Mouse (Mus musculus): ENCODE measurements around the gene Grb2.
A peak's percentile ranks its signal among the peaks of the same experiment; 100 is the strongest.

The Grb2 gene

GRCm38 (mm10) chr11:115708209-115708876 is at the start of gene Grb2:
TSS of gene Grb2 (minus strand) at chr11:115708597.
- DNase-seq: peak; percentile 99

- DNase-seq: no peak
Observed at GRCm38 (mm10) chr11:115753485-115753884, 45.1 kb upstream of the Grb2 start.

GRCm38 (mm10) chr11:115752653-115753052 is 44.3 kb upstream of the Grb2 start:
- DNase-seq: no peak

- DNase-seq: no peak
Observed at GRCm38 (mm10) chr11:115751725-115752124, 43.3 kb upstream of the Grb2 start.

DNA sequence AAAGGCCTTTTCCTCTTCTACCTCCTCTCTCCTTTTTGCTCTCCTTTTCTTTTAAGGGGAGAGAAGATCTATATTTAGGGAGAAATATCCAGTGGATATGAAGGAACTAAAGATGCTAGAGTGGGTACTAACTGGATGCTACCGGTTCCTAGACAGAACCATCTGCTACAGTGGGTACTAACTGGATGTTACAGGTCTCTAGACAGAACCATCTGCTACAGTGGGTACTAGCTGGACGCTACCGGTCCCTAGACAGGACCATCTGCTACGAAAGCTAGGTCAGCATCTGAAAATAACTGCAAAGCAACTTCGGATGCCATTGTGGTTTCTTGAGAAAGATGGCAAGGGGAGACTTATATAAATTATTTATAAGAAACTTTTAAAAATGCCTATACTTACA is 41.4 kb upstream of the Grb2 start:
- peak; percentile 24 to 38 for DNase-seq

- DNase-seq: no peak
Observed at GRCm38 (mm10) chr11:115747351-115747750, 39.0 kb upstream of the Grb2 start.

GRCm38 (mm10) chr11:115746762-115747161 is 38.4 kb upstream of the Grb2 start:
- DNase-seq: no peak

- DNase-seq: no peak
Observed at GRCm38 (mm10) chr11:115746109-115746508, 37.7 kb upstream of the Grb2 start.

DNA sequence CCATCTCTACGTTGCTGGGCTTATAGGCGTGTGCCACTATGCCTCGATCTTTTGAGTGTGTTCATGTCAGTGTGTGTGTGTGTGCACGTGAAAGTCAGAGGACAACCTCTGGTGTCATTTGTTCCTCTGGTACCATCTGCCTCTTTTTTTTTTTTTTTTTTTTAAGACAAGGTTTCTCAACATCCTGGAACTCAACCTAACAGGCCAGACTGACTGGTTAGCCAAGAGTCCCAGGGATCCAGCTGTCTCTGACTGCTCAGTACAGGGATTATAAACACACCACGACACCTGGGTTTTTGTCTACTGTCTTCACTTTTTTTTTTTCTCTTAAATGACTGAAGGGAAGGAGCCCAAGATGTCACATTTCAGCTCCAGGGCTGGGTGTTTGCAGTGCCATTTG is 36.0 kb upstream of the Grb2 start:
- no peak for DNase-seq

GRCm38 (mm10) chr11:115742926-115743325 is 34.5 kb upstream of the Grb2 start:
- no peak for DNase-seq

DNA sequence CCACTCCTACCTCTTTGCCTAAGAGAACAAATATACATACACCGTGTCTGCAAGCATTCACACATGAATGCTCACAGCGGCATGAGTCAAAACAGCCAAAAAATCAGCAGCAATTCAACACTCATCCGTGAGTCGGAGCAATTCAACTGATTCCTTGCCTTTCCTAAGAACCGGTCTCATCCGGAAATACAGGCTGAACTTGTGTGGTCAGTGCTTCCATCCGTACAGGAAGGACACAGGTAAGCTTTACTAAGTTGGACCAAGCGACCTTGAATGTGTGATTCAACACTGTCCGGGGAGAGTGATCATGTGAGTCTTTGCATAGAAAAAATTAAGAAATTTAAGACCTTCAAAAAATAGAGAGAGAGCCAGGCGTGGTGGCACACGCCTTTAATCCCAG is 32.7 kb upstream of the Grb2 start:
- DNase-seq: no peak

DNA sequence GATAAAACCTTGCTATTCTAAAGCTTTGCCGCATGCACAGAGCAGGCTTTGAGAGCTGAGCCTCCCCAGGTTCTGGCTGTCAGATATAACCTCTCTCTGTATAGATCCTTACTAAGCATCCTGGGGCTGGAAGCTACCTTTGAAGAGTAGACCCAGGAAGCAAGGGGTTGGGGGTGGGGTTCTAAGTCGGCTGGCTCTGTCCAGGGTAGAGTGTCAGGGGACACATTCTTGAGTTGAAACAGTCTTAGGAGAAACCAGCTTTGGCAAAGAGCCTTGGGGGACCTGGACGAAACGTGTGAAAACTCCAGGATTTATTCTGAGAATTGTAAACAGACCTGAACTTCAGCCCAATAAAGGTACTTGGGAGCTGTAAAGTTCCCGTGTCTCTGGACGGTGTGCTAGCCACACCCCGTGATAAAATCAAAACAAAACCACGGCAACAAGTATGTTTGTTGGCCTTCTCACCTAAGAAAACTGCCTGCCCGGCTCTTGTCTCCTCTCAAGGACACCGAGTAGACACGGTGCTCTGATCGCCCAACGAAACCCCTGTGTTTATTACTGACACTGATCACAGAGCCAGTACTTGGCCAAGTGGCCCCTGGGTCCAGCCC is 30.0 kb upstream of the Grb2 start:
- DNase-seq: no peak

DNA sequence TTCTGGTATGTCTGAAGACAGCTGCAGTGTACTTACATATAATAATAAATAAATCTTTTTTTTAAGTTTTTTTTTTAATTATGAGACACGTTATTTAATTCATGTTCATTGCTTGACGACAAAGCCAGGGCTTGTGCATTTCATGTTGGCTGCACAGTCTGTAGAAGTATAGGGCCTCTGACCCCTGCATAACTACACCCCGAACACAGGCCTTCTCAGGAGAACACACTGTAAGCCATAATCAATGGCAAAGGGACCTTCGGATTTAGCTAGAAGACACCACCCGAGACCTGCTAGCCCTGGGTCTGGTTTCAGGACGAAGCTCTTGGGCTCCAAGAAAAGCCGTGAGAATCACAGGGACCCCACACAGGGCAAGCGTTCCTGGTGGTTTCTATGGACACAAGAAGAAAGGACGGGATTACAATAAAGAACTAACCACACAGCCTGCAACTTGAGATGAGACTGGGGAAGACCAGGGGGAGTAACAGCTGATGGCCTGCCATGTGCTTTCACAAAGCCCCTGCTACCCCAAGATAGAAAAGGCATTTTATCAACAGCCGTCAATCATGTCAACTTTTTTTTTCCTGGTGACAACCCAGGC is 29.3 kb upstream of the Grb2 start:
- no peak for DNase-seq

- no peak for DNase-seq
Observed at GRCm38 (mm10) chr11:115734041-115734686, 25.8 kb upstream of the Grb2 start.

GRCm38 (mm10) chr11:115723231-115723630 is 14.8 kb upstream of the Grb2 start:
- no peak for DNase-seq

DNA sequence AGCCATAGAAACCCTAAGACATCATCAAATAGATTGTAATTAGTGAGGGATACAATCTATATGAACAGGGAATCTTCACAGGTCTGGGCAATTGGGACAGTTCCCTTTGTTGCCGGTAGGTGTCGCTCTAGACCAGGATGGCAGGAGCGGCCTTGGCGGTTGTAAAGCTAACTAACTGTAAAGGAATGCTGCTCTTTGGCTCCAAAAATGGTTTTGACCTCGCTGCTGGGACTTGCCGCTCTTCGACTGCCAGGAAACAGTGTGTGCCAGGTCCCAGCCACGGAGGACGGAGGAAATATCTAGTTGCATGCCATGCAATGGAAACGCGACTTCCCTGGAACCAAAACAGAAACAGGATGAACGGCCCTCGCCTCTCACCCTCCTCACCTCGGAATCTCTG is 14.2 kb upstream of the Grb2 start:
- DNase-seq: peak; percentile 87 to 92

- DNase-seq: peak in 1 of 2 experiments; percentile 25
Observed at GRCm38 (mm10) chr11:115717660-115718390, 9.4 kb upstream of the Grb2 start.

GRCm38 (mm10) chr11:115716410-115717338 is 8.3 kb upstream of the Grb2 start:
- DNase-seq: no peak

GRCm38 (mm10) chr11:115714491-115714890 is 6.1 kb upstream of the Grb2 start:
- peak; percentile 75 to 80 for DNase-seq

DNA sequence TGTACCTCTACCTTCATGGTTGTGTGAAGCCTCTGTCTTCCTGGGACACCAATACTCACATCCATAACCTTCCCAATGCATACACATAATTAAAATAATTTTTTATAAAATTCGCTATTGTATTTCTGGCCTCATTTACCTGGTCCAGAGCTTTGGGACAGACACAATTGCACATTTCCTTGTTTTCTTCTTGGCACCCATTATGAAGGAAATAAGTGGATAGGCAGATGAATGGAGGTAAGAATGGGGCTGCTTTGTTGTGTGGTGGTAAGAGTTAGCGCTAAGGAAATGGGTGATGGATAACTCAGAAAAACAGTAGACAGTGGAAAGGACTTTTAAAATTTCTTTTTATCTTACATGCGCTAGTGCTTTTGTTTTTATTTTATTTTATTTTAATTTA is 5.0 kb upstream of the Grb2 start:
- DNase-seq: no peak

GRCm38 (mm10) chr11:115712674-115713298 is 4.4 kb upstream of the Grb2 start:
- no peak for DNase-seq
